Mouse (Mus musculus) left cerebral cortex, adult 9 months (tissue): ENCODE measurements around the gene Gm5105.

ENCODE experiments used
- DNase-seq, 2 experiments: peaks; one replicate each; pipeline ENCODE4 v3.0.0; 2022; ENCODE audit warnings: low spot score in 2 of 2

Gm5105 gene

GRCm38 (mm10) chr3:138067288-138067687 lies at the start of gene Gm5105:
Gene Gm5105, minus strand, starts transcription at chr3:138067388.
- DNase-seq, result no peak

DNA sequence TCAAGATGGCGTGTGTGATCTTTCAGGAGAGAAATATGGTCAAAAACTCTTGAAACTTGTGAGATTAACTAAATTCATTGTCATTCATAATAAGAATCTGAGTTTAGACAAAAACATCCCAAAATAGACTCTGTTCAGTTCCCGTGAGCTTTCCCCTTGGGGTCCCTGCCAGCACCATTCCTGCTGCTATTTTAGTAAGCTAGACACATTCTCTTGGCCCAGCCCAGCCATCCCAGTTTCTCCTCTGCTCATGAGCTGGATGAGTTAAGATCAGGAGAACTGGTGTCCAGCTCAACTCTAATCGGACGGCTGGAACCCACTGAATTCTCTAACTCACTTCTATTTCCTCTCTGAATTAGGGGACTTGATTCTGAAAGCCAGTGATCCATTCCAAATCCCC lies 49.7 kb upstream of the Gm5105 start:
- DNase-seq, result no peak

DNA sequence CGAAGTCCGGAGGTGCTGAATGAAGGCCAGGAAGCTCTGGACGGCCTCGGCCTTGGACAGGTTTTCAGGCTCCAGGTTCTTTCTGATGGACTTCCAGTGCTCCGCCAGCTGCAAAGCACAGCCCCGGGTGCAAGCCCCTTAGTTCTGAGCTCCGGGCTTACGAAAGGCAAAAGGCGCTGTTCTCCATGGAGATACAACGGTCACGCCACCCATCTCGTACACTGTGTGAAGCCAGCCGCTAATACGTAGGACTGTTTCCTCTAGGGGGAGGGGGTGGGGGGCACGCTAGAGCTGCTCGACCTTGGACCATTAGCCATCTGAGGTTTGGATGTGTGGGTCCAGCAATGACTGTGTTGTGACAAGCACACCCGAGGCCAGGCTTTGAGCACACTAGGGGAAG lies 46.9 kb upstream of the Gm5105 start:
- DNase-seq, result no peak

- DNase-seq, result no peak
Measured at GRCm38 (mm10) chr3:138110910-138111782, 44.0 kb upstream of the Gm5105 start.

DNA sequence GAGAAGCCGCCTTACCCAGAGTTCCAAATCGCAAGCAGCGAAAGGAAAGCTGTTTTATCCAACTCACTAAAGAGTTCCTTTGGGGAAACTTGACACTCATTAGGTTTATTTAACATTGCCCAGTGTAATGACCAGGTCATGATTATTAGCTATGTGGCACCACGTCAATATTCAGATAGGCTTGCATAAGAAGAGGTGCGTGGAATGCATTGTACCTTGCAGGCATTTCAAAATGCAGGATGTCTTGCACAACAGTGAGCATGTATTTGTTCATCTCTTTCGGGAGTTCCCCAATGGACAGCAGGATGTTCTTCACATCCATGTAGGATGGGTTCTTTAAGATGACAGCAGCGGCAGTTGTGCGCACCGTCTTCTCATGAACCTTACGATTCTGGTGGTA lies 39.7 kb upstream of the Gm5105 start:
- DNase-seq, result no peak

DNA sequence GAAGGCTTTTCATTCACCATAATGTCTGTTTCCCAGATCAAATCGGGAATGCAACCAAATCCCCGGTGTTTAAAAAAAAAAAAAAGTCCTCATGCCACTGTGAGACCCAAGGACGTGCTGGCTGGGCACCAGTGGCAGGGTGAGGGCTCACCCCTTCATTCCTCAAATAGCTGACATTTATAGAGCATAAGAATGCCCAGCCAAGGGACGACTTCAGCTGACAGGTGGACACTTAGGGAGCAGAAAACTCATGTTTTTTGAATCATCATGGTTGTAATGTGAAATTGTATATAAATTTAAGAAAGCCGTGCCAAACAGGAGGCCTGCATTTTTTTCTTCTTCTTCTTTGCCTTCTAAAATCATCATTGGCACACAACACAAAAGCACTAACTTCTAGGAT lies 37.9 kb upstream of the Gm5105 start:
- no peak for DNase-seq

GRCm38 (mm10) chr3:138103690-138104089 lies 36.5 kb upstream of the Gm5105 start:
- no peak for DNase-seq

DNA sequence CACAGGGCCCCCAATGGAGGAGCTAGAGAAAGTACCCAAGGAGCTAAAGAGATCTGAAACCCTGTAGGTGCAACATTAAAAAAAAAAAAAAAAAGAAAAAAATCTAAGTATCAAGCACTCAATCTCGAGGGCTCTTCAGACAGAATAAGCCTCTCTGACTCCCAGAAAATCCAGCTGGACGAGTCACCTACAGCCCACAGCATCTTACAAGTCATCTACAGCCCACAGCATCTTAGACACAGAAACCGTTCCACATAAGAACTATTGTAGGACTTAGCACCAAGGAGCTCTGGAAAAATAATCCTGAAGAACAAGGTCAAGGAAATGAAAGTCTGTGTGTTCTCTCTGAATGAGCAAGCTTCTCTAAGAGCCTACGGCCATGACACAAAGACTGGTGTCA lies 34.7 kb upstream of the Gm5105 start:
- no peak for DNase-seq

- no peak for DNase-seq
Measured at GRCm38 (mm10) chr3:138097718-138098117, 30.5 kb upstream of the Gm5105 start.

GRCm38 (mm10) chr3:138096263-138097028 lies 29.3 kb upstream of the Gm5105 start:
- DNase-seq, result no peak

DNA sequence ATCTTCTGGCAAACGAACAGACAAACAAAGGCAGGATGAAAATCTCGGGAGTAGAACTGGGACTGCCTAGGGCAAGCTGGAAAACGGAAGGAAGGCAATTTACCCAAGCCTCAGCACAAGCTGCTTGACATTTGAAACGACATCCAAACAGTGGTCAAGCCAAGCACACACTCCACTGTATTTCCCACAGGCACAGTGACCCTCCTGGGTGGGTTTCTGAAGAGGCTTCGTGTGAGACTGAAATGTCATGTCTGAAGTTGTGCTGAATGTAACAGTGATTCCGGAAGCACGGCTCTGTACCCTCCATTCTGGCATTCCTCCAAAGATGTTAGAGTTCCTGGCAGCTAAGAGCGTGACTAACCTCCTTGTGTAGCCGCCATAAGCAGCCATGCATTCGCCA lies 28.5 kb upstream of the Gm5105 start:
- no peak for DNase-seq

DNA sequence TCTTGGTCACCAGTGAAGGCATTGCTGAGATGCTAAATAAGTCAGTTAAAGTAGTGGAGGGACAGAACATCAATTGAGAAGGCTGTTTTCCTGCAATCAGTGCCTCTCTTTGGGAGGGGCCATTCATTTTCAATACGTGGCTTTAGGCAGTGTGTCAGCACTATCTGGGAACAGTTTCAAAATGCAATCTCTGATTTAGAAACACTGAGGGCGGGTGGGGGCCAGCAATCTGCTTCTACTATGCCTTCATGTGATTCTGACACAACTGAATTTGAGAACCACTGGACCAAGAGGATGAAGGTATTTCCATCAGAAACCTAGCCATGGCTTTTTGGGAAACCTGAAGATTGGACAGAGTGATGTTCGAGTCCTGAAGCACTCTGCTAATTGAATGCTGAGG lies 28.1 kb upstream of the Gm5105 start:
- DNase-seq, result peak; percentile 19 to 73

- DNase-seq, result no peak
Measured at GRCm38 (mm10) chr3:138083896-138084295, 16.7 kb upstream of the Gm5105 start.

GRCm38 (mm10) chr3:138083073-138083637 lies 16.0 kb upstream of the Gm5105 start:
- no peak for DNase-seq

- no peak for DNase-seq
Measured at GRCm38 (mm10) chr3:138078701-138079100, 11.5 kb upstream of the Gm5105 start.

- DNase-seq, result no peak
Measured at GRCm38 (mm10) chr3:138077476-138078340, 10.5 kb upstream of the Gm5105 start.

DNA sequence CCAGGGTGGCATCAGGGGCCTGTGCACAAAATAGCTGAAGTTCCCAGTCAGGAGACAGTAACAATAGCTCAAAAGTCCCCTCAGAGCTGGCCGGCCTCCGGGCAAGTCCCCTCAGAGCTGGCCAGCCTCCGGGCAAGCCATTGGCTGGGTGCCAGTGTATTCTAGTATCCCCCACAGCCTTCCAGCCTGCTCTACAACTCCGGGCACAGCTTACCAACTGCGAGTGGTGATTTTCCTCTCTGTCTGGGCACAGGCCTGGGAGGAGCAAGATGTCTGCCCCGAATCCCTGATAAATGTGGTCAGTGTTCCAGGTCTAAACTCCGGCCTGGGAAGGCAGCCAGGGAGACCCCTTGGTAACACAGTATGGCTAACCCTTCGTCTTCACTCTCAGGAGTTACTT lies 8.0 kb upstream of the Gm5105 start:
- no peak for DNase-seq

GRCm38 (mm10) chr3:138074214-138074613 lies 7.0 kb upstream of the Gm5105 start:
- DNase-seq, result no peak

- DNase-seq, result no peak
Measured at GRCm38 (mm10) chr3:138071476-138072073, 4.4 kb upstream of the Gm5105 start.

- no peak for DNase-seq
Measured at GRCm38 (mm10) chr3:138071004-138071403, 3.8 kb upstream of the Gm5105 start.
